Mouse (Mus musculus) embryonic fibroblast, embryonic 13.5 days (primary cell): ENCODE results near the gene Ltbp4. TPM values are rescaled to one million over a fixed set of nuclear protein-coding genes. Genes with fewer than 3 reads are reported as not detected.

Experiments
- H3K27ac ChIP-seq: 2 replicates; pipeline ENCODE4 v1.5.1; 2012; ENCODE audit warnings: low read length, control low read depth, inconsistent platforms; ENCODE audit not compliant: insufficient read depth
- H3K4me1 ChIP-seq: 2 replicates; pipeline ENCODE4 v1.6.1; 2011; ENCODE audit warnings: low read length; ENCODE audit not compliant: control insufficient read depth, insufficient read depth
- H3K4me3 ChIP-seq: 2 replicates; pipeline ENCODE4 v1.5.1; 2011; ENCODE audit warnings: mild to moderate bottlenecking, control low read depth, low read length; ENCODE audit not compliant: insufficient read depth
- CTCF ChIP-seq: IDR thresholded peaks from 2 replicates; pipeline ENCODE4 v1.5.1; 2011; ENCODE audit warnings: mild to moderate bottlenecking, control low read depth, low read length, moderate library complexity, borderline replicate concordance; ENCODE audit not compliant: insufficient read depth
- POLR2A ChIP-seq: IDR thresholded peaks from 2 replicates; pipeline ENCODE4 v1.6.1; 2011; ENCODE audit warnings: low read depth, mild to moderate bottlenecking, control low read depth, low read length, moderate library complexity
- polyA plus RNA-seq: library from polyadenylated mRNA; stranded (reverse); fragments of >200 nt; gene quantifications from 2 replicates; pipeline ENCODE4 v1.2.4, GENCODE M21; 2011; ENCODE audit warnings: low read depth; ENCODE audit not compliant: missing spikeins, insufficient read length

Gene Ltbp4
- 46.5 and 50.6 TPM in 2 replicates for polyA plus RNA-seq

DNA sequence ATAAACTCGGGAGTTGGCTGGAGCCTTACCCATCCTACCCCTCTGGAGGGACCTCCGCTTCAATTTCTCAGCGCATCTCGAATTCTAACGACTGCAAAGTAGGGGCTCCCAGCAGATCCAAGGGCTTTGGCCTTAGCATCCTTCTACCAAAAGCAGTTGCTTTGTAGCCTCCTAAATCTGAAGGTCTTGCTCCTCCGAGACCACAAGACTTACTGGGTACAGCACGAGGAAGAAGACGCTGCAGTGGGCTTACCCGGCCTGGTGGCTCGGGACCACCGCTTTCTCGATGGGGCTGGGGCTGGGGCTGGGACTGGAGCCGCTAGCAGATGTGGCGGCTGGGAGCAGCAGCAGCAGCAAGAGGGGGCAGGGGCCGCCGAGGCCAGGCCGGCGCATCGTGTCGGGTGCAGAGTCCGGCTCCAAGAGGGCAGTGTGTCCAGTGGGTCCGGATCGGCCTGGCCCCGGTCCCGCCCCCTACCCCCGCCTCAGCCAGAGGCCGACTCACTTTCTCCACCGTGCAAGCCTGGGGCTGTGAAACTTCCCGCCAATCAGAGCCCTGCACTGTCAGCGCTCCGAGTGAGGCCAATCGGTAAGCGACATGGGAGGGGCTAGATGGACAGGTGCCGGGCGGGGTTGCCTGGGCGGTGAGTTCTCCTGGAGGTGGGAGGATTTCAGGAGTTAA lies at the start of gene Ltbp4:
TSS of gene Ltbp4 (minus strand) at position 518 of the 679 bp plus-strand sequence.
- TF ChIP-seq POLR2A (no peak), CTCF (no peak)
- no peak within 1 kb of the TSS for H3K27ac ChIP-seq
- H3K4me1 ChIP-seq = peaks cover 3% of the 10 kb centered on the region; the same call in 1 of the 2 replicates

DNA sequence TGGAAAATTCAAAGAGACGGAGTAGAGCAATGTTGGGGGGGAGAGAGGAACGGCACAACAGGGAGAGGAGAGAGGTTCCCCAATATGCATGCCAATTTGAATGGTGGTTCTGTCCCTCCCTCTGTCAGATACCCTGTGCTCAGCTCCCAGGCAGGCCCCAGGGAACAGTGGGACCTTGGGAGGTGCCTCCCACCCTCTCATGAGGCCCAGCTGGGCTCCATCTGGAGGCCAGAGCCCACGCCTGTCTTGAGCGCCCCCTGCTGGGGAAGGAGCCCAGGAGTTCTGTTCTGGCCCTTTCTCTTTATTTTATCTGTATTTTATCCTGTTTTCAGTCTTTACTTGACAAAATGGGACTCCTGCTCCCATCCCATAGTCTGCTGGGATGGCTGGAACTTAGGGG lies 47.2 kb upstream of the Ltbp4 start:
- TF ChIP-seq POLR2A = no peak
- TF ChIP-seq CTCF = 0 out of 2 replicates have a peak, but pooled peaks have one; percentile 35
- Histone ChIP-seq H3K4me3 (no peak overlapping the region), H3K27ac (no peak overlapping the region), H3K4me1 (no peaks in the 10 kb centered on the region)

More for the DNA sequence above, at the start of gene Ltbp4:
- H3K4me3 ChIP-seq = peak within 1 kb of the TSS; percentile 29; the same call in 1 of the 2 replicates

DNA sequence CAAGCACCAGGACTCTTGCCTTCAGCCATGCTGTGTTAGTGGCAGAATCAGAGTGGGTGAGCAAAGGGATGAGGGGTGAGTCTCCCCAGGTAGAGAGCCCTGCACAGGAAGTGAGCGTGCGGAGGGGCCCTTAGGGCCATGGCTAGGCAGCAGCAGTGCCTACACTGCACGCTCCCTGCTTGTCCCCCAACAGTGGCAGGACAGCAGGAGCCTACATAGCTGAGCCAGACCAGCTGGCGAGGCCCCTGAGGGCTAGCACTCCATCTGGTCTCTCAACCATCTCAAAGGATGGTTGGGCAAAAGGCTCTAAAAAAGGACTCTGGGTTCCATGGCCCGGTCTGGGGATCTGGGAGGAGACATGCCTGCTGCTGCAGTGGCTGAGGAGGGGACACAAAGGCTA lies 46.6 kb upstream of the Ltbp4 start:
- Histone ChIP-seq H3K4me3 (no peak overlapping the region), H3K27ac (no peak overlapping the region), H3K4me1 (no peaks in the 10 kb centered on the region)
- no peak for TF ChIP-seq CTCF
- no peak for TF ChIP-seq POLR2A

DNA sequence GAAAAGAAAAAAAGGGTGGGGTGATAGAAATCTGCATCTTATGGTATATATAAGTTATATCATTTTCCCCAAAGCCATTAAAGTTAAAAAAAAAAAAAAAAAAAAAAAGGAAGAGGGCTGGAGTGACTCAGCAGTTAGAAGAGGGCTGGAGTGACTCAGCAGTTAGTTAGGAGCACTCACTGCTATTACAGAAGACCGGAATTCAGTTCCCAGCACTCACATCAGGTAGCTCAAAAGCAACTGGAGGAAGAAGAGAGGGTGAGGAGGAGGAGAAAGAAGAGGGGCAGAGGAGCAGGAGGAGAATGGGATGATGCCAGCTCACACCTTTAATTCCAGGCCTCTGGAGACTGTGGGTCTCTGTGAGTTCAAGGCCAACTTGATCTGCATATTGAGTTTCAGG lies 45.7 kb upstream of the Ltbp4 start:
- no peaks in the 10 kb centered on the region for H3K4me1 ChIP-seq
- no peak for TF ChIP-seq POLR2A
- no peak for TF ChIP-seq CTCF
- no peak overlapping the region for H3K27ac ChIP-seq
- no peak overlapping the region for H3K4me3 ChIP-seq

DNA sequence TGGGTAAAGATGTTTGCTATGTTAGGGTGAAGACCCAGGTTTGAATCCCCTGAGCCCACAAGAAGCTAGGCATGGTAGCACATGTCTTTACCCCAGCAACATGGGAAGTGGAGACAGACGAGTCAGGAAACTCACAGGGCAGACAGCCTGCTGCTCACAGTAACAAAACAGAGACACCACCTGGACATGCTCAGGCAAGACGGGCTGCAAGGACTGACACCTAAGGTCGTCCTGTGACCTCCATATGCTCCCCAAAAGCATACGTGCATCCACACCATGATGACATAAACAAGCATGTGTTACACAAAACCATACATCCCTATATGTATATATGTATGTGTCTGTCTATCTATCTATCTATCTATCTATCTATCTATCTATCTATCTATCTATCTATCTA lies 44.1 kb upstream of the Ltbp4 start:
- H3K27ac ChIP-seq = no peak overlapping the region
- no peak overlapping the region for H3K4me3 ChIP-seq
- TF ChIP-seq POLR2A = no peak
- TF ChIP-seq CTCF = no peak
- no peaks in the 10 kb centered on the region for H3K4me1 ChIP-seq

DNA sequence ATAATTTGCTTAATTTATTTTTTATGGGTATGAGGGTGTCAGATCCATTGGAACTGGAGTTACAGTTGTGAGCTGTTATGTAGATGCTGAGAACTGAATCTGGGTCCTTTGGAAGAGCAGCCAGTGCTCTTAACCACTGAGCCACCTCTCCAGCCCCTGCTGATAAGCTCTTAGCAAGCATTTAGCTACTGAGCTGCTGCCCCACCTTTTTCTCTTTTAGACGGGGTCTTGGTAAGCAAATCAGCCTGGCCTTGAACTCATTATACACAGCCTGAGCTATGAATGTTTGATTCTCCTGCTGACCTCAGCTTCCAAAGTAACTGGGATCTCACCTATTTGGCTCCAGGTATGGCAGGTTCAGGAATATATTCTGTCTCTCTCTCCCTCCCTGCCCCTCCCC lies 43.5 kb upstream of the Ltbp4 start:
- H3K27ac ChIP-seq = no peak overlapping the region
- H3K4me3 ChIP-seq = no peak overlapping the region
- TF ChIP-seq CTCF (no peak), POLR2A (no peak)
- no peaks in the 10 kb centered on the region for H3K4me1 ChIP-seq

DNA sequence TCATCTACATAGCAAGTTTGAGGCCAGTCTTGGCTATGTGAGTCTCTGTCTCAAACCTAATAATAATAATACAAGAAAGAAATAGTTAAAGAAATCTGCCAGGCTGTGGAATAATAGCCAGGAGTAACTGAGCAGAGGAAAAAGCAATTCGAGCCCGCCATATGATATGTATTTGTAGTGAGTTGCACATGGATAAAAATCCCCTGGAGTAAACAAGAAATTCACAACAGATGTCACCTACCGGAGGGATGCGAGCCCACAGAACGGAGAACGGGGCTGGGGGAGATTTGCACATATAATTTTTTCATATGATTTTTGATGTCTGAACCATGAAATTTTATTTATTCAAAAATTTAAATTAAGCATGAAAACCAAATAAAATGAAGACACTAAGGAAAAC lies 42.3 kb upstream of the Ltbp4 start:
- Histone ChIP-seq H3K27ac (no peak overlapping the region), H3K4me1 (no peaks in the 10 kb centered on the region), H3K4me3 (no peak overlapping the region)
- no peak for TF ChIP-seq CTCF

DNA sequence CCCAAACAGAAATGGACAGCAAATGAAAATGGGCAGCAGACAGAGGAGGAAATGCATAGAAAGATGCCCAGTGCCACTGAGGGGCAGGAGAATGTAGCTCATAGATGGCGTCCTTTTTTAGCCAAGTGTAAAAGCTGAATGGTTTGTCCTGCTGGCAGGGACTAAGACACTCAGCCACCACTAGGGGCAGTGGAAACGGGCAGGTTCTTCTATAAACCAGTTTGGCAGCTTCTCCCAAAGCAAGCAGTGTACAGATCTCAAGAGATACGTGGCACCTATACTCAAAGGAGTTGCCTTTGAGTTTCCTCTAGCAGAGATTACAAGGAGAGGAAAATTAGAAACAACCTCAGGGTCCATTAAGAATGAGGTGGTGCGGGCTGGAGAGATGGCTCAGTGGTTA lies 40.9 kb upstream of the Ltbp4 start:
- H3K27ac ChIP-seq = no peak overlapping the region
- H3K4me3 ChIP-seq = no peak overlapping the region
- no peak for TF ChIP-seq POLR2A
- peak; percentile 18; the same call in 1 of the 2 replicates for TF ChIP-seq CTCF
- no peaks in the 10 kb centered on the region for H3K4me1 ChIP-seq

DNA sequence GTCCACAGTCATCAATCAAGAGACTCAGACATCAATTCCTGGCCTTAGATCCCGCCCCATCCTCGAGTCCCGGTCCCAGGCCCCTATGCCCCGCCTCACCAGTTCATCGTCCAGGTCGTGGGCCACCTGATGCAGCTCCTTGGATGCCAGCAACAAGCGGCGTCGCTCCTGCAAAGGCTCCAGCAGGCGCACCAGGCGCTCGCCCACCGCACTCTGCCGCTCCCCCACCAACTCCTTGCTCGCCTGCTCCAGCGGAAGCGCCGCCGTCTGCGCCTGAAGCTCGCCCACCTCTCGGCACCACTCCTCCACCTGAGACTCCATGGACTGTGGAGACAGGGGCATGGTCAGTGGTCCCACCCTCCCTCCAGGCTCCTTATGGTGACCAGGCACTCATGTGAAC lies 37.8 kb upstream of the Ltbp4 start:
- no peak for TF ChIP-seq CTCF
- no peak for TF ChIP-seq POLR2A
- H3K4me1 ChIP-seq = no peaks in the 10 kb centered on the region
- H3K4me3 ChIP-seq = no peak overlapping the region
- no peak overlapping the region for H3K27ac ChIP-seq

DNA sequence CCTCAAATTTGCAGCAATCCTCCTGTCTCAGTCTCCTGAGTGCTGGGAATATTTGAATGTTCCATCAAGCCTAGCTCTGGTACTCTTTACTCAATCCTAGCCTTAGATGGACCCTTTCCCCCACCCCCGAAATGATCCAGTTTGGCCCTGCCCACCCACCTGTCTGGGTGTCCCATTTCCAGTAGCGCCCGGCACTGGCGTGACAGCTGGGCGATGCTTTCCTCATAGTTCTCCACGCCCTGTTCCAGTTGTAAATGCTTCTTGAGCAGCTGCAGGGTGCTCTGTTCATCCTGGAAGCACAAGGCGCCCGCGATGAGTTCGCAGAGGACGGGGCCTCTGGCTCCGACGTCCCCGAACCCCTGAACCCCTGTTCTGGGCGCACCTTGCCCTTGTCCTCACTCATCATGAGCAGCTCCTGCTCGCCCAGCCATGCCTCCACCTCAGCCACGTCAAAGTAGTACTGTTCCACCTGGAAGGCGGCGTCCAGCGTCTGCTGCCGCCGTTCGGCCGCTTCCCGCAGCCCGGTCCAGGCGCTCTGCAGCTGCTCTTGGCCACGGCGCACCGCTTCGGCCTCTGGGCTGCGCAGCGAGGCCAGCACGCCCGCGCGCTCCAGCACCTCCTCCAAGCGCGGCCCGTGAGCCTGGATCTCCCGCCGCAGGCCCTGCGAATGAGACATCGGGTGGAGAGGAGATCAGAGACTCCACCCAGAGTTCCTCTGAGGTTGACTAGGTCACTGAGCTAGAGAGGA lies 34.4 kb upstream of the Ltbp4 start:
- no peak for TF ChIP-seq POLR2A
- no peak for TF ChIP-seq CTCF
- no peaks in the 10 kb centered on the region for H3K4me1 ChIP-seq
- no peak overlapping the region for H3K27ac ChIP-seq
- no peak overlapping the region for H3K4me3 ChIP-seq

DNA sequence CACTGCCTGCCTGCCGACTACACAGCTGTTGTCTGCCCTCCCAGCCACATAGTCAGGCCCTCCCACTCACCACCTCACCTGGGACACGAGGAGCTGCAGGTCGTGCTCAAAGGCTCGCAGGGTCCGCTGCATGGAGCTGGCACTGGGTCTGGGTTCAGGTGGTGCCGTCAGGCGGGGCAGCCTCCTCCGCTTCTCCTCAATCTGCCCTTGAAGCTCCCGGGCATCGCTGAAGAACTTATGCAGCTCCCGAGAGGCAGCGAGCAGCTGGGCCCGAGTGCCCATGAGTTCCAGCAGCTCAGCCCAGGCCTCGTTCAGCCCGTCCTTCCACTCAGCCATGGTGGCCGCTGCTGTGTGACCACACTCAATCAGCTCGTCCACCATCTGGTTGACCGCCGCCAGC lies 31.6 kb upstream of the Ltbp4 start:
- no peak overlapping the region for H3K27ac ChIP-seq
- no peak overlapping the region for H3K4me3 ChIP-seq
- no peak for TF ChIP-seq CTCF
- no peak for TF ChIP-seq POLR2A
- no peaks in the 10 kb centered on the region for H3K4me1 ChIP-seq
